Mouse (Mus musculus) liver (tissue): ENCODE results near the gene Nfic.
A peak's percentile ranks its signal among the peaks of the same experiment; 100 is the strongest.

Source experiments
- DNase-seq: peaks from one replicate; pipeline ENCODE4 v3.0.0-alpha.2; 2020; ENCODE audit warnings: mixed read lengths

Gene Nfic

DNA sequence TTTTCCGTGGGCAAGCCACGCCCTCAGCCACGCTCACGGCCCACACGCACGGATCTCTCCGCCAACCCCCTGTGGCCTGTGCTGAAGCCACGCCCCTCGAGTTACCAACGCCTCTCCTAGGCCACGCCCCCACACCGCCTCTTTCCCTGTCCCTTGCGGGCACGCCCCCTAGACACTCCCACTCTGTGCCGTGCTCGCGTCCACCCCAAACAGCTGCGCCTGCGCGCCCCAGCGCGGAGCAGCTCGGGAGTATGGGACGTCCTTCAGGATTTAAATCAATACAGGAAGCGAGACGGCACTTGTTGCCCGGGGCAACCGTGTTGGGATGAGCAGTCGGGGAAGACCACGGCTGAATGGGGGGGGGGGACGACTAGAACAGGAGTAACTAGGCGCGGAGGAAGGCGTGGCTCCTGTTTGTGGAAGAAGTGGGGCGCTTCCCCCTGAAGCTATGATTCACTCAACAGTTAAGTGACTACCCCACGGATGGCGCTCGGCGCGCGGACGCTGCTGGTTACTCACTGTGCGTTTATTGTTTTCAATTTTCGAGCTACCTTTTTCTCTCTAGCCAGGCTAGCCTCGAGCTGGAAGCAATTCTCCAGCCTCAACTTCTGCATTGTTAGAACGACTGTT is 76.8 kb downstream of the Nfic start:
- peak; percentile 100 for DNase-seq

DNA sequence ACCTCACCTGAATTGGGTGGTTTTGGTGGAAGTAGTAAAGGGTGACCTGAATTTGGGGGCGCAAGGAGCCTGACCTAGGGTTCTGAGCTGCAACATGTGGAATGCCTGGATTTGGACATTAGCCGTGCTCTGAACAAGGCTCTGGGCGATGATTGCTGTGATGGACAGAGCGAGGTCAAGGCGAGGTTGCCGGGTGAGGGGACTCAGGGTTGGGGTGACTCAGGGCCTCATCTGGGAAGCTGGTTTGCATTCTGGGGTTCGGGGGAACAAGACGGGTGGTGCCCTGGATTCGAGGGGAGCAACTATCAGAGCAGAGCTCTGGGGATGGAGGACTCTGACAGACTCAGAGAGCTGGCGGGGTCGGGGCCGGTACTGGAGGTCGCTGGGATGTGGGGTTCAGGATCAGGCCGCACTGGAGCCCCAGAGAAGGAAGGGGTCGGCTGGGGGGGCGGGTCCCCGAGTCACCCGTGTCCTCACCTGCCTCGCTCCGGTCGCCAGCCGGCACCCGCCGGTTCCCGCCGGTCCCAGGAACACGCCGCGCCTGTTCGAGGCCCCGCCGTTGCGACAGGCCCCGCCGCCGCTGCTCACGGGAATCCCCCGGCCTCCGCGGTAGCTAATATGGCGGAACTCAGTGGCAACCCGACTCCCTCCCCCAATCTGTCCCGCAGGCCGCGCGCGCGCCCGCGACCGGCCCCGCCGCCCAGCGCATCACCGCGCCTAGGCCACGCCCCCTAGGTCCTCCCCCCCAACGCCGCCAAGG is 77.5 kb downstream of the Nfic start, which contains the start of gene Fzr1:
Gene Fzr1 (minus strand): TSS at position 724 of the 760 bp plus-strand sequence.
- no peak for DNase-seq

DNA sequence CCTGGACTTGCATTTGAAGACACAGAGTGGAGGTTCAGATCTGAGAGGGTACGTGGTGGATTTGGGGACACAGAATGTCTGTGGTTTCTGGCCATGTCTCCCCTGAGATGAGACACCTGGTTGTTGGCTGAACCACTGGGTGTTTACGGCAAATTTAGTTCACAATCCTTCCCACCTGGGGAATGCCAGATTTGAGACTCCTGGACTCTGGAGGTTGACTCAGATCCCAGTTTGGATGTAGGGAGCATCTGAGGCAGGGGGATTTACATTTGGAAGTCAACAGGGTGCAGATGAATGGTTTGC is 78.1 kb downstream of the Nfic start:
- DNase-seq = no peak

DNA sequence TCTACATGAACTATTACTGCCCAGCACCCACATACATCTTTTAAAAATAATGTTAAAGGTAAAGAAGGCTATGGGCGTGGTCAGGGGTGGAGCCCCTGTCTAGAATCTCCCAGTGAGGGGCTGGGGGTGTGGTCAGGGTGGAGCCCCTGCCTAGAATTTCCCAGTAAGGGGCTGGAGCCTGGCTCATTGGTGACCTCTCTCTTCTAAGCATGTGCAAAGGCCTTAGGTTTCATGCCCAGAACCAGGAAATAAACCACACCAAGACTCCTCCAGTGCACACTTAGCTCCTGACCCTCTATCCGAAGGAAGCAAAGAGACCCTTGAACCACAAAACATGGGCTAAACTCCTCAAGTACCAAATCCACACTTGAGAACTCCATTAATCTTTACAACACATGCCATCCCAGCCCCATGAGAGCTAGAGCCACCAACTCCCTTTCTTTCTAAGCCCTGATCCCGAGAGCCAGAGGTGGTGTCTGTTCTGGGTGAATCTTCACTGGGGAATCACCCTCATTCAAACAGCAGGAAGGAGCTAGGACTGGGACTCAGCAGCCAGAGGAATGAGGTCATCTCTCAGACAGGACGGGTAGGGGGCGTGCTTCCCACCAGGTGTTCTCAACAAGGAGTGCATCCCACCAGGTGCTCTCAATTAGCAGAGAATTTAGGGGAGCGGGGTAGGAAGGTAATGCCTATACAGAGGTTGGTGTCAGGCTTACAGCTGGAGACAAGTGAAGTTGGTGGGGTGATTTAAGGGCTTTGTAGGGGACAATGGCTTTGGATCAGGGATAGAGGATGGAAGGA is 78.7 kb downstream of the Nfic start:
- peak; percentile 91 for DNase-seq

DNA sequence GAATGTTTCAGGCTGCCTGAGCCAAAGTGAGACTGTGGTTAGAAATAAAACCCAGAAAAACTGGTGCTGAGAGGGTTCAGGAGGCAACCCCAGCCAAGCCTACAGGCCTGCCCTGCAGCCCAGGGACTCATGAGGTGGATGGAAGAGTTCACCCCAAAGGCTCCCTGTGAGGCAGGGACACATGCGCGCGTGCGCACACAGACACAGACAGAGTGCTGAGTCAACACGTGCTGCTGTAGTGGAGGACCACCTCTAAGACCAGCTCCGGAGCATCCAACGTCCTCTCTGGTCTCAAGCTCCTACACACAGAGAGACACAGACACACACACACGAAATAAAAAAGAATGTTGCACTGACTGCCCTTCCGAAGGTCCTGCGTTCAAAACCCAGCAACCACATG is 80.1 kb downstream of the Nfic start:
- DNase-seq = no peak

DNA sequence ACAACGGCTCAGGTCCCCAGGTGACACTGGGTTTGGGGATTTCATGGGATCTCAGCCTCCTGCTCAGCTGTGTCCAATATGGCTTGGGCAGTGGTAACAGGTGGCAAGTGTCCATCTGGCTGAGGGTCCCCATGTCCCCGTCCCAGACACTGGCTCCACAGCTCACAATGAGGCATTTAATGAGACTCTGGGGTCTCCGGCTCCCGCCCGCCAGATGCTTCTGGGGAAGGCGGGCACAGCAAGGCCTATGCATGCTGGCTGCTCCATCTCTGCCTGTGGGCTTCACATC is 88.3 kb downstream of the Nfic start:
- DNase-seq = no peak

DNA sequence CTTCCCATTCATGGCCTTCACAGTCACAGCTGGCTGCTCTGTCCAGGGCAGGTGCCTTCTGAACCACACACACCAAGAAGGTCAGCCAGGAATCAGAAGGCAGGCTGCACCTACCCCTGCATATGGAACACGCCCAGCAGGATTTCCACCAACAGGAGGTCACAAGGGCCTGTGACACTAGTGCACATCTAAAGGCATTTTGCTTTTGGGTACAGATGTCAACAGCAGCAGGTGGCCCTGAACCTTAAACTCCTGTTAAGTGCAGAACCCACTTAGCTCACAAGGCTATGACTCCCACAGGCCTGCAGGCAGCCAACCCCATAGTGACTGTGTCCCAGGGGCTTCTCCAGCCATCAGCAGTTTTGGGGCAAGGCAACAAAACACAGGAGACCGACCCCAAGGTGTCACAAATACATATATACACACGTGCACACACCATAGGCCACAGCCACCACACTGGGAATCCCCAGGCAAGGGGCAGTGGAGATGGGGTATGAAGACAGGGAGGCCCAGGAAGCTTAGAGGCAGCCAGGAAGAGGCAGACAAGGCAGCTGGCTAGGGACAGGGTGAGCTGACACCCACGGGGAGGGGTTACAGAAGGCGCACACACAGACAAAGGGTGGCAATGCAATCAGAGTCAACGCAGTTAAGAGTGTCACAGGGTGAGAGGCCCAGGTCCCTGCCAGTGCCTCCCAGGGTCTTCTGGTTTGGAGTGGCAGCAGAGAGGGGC is 88.8 kb downstream of the Nfic start:
- DNase-seq = no peak

DNA sequence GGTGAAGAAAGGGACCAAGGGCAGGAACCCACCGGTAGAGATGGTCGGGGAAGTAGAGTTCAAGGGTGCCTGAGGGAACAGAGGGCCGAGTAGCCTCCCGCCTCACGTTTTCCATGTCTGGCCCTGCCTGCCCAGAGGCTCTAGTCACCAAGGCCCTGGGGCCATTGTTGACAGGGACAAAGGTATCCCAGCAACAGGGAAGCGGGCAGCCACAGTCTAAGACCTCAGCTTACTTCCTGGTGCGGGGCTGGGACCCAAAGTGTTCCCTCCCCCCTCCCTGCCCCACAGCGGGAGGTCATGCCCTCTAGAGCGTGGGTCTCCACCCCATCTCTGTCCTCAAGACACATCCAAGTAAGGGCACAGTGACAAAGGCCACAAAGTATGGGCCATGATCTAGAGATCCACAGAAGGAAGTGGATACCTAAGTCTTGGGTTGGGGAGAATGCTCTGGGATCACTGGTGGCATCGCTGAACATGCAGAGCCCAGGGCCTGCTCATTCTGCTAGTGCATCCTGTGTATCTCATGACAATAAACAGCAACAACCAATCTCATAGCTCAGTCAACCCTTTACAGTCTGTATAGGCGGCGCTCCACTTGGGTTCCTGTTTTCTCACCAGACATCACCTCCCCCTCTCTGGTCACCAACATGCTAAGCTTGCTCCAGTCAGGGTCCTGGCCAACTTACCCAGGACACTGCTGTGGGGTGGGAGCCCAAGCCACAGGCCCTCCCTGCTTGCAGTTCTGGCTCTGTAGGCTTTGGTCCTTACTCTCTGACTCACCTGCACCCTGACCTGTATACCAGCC is 89.6 kb downstream of the Nfic start, which contains the start of gene 4930404N11Rik:
Gene 4930404N11Rik (minus strand): TSS at position 145 of the 805 bp plus-strand sequence.
- peak; percentile 48 for DNase-seq

DNA sequence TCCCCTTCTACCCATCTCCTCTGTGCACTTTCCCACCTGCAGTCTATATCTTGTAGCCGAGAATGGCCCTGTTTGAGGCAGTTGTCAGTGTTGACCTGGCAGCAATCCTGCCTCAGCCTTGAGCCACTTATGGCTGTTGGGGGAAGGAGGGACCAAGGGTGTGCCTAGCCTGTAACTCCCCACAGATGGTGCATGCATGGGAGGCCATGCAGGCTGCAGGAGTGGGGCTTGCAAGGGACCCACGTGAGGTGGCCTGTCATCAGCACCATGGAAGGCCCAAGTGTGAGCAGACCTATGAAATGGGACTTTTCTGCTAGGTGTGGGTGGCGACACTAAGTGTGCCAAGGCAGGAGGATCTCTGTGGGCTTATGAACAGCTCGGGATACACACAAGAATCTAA is 90.4 kb downstream of the Nfic start:
- DNase-seq = no peak

DNA sequence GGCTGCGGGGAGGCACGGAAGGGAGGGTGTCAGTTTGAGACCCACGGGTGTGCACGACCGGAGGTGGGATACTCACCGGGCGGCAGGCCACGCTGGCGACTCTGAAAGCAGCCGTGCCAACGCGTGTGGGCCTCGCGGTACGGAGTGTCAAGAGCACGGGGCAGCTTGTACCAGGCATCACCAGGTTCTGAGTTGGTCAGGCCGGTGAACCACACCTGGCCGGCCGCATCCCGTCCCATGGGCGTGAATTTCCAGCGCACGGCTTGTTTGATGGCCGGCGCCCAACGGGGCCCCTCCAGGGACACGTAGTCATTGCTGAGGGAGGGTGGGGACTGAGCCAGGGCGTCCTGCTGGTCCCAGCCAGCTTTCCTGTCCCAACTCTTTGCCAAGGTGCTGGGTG is 90.8 kb downstream of the Nfic start:
- peak; percentile 59 for DNase-seq

DNA sequence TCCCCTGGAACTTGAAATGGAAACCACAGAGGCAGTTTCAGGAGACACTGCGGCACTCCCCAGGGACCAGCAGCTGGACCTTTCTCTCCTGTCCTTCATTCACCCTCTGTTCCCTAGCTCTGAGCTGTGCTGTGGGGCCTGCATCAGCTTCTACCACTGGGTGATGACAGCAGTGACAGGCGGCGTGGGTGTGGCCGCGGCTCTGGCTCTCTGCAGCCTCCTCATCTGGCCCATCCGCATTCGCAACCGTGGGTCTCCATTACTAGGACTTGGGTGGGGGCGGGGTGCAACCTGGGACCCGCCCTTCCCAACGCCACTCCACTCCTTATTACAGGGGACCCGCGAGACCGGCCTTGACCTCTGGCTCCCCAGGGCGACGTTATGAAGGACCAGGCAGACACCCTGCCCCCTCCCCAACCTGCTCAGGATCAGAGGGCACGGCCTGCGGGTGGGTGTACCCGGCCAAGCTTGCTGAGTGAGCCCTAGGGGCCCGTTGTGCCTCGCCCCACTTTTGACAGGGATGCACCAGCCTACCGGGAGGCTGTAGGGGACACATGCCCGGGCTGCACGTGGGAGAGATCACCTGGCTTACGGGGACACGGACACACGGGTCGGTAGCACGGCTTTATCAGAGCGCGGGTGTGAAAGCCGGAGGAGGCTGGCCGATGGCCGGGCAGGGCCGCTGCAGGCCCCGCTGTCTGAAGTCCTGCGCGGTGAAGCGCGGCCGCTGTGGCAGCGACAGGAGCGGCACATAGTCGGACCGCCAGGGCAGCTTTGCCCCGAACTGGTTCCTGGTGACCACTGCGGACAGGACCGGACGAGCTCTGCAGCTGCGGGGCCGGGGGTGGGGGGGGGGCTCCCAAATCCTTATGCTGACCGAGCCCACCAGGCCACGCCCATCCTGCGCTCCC is 91.7 kb downstream of the Nfic start:
- peak; percentile 78 for DNase-seq

DNA sequence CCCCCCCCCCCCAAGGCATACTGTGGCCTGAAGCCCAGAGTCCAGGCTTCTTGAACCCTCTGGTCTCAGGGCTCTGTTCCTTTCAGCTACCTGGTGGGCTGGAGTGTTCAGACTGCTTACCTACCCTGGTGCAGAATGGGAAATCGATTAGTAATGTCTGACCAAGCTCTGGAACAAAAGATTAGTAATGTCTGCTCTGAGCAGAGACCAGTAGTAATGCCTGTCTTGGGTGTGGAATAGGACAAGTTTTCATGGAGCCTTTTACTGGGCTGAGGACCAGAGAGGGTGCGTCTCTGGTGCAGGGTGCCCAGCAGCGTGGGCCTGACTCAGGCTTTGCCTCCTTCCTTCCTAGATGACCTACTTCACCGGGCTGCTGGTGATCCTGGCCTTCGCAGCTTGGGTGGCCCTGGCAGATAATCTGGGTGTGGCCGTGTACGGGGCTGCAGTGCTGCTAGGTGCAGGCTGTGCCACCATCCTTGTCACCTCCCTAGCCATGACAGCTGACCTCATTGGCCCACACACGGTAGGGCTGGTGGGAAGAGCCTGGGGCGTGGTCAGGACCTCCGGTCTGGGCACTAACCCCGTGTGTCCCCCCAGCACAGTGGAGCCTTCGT is 93.0 kb downstream of the Nfic start:
- DNase-seq = peak; percentile 92

DNA sequence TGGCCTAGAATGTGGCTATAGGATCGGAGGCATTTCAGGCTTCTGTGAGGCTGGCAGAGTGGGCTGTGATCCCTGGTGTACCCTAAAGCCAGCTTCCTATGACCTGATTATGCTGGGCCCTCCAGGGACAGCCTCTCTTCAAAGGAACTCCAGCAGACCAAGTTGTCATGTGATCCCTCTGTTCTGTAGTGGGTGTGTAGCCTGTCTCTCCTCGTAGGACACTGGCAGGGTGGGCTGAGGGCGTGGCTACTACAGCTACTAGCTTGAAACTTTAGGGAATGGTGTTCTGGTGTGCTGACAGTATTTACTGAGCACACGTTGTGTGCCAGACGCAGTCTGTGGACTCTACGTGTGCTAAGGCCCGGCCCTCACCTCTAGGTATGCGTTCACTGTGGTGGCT is 94.7 kb downstream of the Nfic start:
- DNase-seq = no peak

DNA sequence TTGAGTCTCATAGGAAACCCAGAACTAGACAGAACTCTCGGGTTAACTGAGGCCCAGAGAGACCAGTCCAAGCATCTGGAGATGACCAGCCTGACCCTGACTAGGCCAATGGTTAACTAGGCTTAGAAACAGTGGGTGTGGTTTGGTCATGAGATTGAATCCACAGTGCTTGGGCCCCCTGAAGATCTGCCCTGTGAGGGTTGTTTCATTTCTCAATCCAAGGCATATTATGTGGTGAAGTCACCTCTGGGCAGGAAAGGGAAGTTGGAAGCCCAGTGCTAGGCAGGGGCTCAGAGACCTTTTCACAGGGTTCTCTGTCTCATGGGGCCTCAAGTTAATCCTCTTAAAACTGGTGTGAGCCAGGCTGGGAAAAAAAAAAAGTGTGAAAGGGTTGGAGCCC is 96.6 kb downstream of the Nfic start:
- DNase-seq = no peak

DNA sequence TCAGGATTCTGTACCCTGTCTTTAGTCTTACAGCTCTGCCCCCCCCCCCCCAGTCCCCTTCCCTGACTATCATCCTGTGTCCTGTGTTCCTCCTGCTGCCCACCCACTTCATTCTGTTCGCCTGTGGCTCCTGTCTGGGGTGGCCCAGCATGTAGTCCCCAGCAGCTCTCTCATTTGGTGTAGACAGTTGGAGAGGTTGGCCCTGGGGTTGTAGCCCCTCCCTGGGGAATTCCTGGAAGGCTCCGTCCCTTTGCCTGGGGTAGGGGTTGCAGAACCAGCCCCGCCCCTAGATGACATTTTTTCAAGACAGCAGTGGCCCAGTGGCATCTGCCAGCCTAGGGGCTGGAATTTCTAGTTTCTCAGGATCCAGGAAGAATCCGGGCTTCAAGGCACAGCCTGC is 97.2 kb downstream of the Nfic start:
- DNase-seq = no peak

DNA sequence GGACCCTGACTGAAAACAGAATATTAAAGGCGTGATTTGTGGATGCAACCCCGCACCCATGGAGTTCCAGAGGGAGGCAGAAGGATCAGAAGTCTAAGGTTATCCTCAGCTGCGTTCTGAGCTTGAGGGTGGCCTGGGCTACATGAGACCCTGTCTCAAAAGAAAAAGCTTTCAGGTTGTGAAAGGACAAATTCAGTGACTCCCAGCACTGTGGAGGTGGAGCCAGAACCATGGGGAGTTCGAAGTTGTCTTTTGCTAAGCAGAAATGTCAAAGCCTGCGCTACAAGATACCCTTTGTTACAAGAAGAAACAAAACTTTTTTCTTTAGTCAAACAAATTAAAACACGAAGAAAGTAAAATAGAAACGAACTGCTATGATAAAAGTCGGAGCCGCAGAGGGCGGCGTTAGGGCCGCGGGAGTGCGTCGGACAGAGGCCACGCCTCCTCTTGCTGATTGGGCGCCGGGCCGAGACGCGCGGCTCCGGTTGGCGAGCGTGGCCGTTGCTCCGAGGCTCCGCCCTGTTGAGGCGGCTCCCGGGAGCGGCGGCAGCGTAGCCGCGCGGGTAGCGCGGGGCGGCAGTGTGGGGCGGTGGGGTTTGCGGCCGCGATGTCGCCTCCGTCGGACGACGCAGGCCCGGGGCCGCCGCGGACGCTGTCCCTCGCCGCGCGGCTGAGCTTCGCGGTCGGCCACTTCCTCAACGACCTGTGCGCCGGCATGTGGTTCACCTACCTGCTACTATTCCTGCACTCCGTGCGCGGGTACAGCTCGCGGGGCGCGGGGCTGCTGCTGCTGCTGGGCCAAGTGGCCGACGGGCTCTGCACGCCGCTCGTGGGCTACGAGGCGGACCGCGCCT is 98.2 kb downstream of the Nfic start, which contains the start of gene Mfsd12:
Gene Mfsd12 (plus strand): TSS at position 501 of the 854 bp plus-strand sequence.
- peak; percentile 96 for DNase-seq

DNA sequence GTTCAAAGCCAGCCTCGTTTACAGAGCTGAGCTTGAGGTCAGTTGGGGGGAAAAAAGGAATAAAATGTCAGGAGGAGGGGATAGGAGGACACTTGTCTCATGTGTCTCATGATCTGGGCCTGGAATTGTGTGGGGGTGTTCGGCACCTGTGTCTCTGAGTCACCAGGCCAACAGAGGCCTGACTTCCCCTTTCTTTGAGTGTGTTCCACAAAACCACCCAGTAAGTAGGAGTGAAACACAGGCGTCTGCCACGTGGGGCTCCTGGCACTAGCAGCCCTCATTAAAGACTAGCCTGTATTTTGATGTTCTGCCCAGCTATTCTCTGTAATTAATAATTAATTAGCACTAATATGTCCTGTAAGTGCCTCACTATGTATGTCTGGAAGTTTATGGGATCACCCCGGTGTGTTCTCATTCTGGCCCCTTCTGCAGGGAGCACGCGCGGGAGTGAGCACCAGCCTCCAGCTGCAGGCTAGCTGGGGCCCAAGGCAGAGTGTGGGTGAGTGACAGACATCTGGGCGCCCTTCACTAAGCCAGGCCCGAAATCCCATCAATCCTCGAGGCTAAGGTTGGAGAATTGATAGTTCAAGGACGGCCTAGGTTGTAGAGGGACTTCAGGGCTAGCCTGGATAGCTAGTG is 99.0 kb downstream of the Nfic start:
- DNase-seq = no peak

DNA sequence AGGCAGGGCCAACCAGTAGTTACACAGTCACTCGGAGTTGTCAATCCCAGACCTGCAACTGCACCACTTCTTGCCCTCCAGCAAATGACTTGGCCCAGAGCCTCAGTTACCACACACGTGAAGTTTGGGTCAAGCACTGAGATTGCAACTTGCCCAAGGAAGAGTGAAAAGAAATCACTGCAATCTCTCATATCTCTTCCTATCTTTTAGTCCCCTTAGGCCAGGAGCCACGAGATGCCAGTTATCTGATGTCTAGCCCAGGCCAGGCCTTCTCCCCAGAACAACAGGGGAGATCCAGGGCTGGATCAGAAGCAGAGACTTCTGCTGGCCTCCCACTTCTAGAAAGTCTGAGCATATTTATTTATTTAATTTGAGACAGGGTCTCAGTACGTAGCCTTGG is 99.9 kb downstream of the Nfic start:
- DNase-seq = no peak

DNA sequence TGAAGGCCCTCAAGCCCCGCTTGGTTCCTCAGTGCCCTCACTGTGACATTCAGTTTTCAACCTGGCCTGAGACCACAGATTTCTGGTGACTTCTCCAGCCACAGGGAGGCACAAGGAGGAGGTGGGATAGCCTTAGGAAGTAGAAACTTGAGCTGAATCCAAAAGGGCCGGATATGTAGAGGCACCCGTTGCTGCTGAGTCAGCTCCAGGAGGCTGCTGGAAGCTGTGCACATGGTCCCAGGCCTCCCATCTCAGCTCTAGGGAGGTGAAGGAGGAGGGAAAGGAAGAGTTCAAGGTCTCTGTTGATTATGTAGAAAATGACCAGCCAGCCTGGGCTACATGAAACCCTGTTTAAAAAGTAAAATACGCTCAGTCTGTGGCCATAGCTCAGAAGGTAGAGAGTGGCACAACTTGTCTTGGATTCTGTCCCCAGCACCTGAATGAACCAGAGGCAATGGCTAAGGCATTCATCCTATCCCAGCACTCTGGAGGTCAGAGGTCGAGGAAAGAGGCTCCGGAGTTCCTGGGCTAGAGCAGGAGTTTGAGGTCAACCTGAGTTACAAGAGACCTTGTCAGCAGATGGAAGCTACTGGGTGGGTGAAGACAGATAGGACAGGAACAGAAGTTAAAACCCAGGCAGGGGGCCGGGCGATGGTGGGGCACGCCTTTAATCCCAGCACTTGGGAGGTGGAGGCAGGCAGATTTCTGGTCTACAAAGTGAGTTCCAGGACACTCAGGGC is 100.5 kb downstream of the Nfic start:
- no peak for DNase-seq
